In genomic region chr6:142955281-142955680, GRCm38 (mm10) we compare ENCODE assay signal across 23 mouse cellular contexts.
"Had no signal": no experiment of that assay in that cellular context is flagged by ENCODE, and none has a peak within 500 bp of the region (broad histone marks: within the 10 kb centered on the region; RNA-seq: fewer than 3 reads in every experiment).

No protein-coding gene starts in this region.

- H3K4me3 ChIP-seq: forebrain, embryonic 15.5 days; heart, adult 2 months; heart, embryonic 13.5 days; heart, embryonic 15.5 days; hindbrain, embryonic 13.5 days; hindbrain, embryonic 15.5 days; layer of hippocampus, adult 2 months; left cerebral cortex, adult 2 months; limb, embryonic 13.5 days had no signal

- H3K4me1 ChIP-seq: heart, embryonic 13.5 days; heart, embryonic 15.5 days had no signal

- H3K9me3 ChIP-seq: forebrain, embryonic 15.5 days; heart, embryonic 13.5 days; heart, embryonic 15.5 days; hindbrain, embryonic 13.5 days; hindbrain, embryonic 15.5 days; limb, embryonic 13.5 days had no signal

- DNase-seq: forebrain, postnatal 0 days; gastrocnemius, postnatal 14 days; gastrocnemius, postnatal 36 days; heart, adult 2 months; heart, postnatal 14 days; heart, postnatal 36 days; kidney, adult 18-20 months; kidney, adult 8-10 months; kidney, postnatal 10 days; kidney, postnatal 25 days; kidney, postnatal 4 days; left cerebral cortex, postnatal 4 days had no signal

- H3K4me2 ChIP-seq: forebrain, embryonic 15.5 days; heart, embryonic 11.5 days; heart, embryonic 13.5 days; heart, embryonic 15.5 days; hindbrain, embryonic 13.5 days; hindbrain, embryonic 15.5 days; limb, embryonic 13.5 days had no signal

- H3K9ac ChIP-seq: forebrain, embryonic 15.5 days; forebrain, postnatal 0 days; heart, embryonic 13.5 days; heart, embryonic 15.5 days; hindbrain, embryonic 13.5 days; hindbrain, embryonic 15.5 days; limb, embryonic 13.5 days had no signal

- H3K36me3 ChIP-seq: forebrain, embryonic 15.5 days; heart, embryonic 13.5 days; heart, embryonic 15.5 days; hindbrain, embryonic 15.5 days; limb, embryonic 13.5 days had no signal

- ATAC-seq: forebrain, embryonic 15.5 days; forebrain, postnatal 0 days; hindbrain, postnatal 0 days; intestine, postnatal 0 days had no signal

- H3K27me3 ChIP-seq: forebrain, embryonic 15.5 days; heart, embryonic 13.5 days; heart, embryonic 15.5 days; hindbrain, embryonic 13.5 days; hindbrain, embryonic 15.5 days; limb, embryonic 13.5 days had no signal

- H3K27ac ChIP-seq: forebrain, embryonic 15.5 days; heart, adult 2 months; heart, embryonic 13.5 days; heart, embryonic 15.5 days; hindbrain, embryonic 13.5 days; hindbrain, embryonic 15.5 days; hindbrain, postnatal 0 days; layer of hippocampus, adult 2 months; left cerebral cortex, adult 2 months; limb, embryonic 13.5 days had no signal
